Mouse (Mus musculus): ENCODE measurements around the gene H2-DMb2. TPM values are rescaled to one million over a fixed set of nuclear protein-coding genes. Genes with fewer than 3 reads are reported as not detected.
A peak's percentile ranks its signal among the peaks of the same experiment; 100 is the strongest.

Gene H2-DMb2
- polyA plus RNA-seq, 1 experiment from 2014 or later, result 0.17 TPM

DNA sequence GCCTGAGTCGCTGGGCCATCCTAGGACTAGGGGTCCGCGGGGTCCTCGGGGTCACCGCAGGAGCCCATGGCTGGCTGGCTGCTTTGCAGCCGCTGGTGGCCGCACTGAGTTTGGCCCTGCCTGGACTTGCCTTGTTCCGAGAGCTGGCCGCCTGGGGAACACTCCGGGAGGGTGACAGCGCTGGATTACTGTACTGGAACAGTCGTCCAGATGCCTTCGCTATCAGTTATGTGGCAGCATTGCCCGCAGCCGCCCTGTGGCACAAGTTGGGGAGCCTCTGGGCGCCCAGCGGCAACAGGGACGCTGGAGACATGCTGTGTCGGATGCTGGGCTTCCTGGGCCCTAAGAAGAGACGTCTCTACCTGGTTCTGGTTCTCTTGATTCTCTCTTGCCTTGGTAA lies 44.9 kb downstream of the H2-DMb2 start:
- WGBS, result 3% methylated on average over 16 of the region's 20 CpGs
- H3K36me3 ChIP-seq, result no peaks in the 10 kb centered on the region
- H3K9ac ChIP-seq (replicated peaks), result peak overlapping the region; percentile 47
- peaks cover 18% of the 10 kb centered on the region for H3K4me1 ChIP-seq
- H3K27ac ChIP-seq (replicated peaks), result peak overlapping the region; percentile 23; the same call in 1 of the 2 replicates
- no peaks in the 10 kb centered on the region for H3K9me3 ChIP-seq (replicated peaks)
- peak overlapping the region; percentile 93 for H3K4me2 ChIP-seq
- peaks cover 88% of the 10 kb centered on the region for H3K27me3 ChIP-seq (replicated peaks)
- ATAC-seq (ENCODE audit: low FRiP score), result no peak
- H3K4me3 ChIP-seq (replicated peaks), result peak overlapping the region; percentile 52

DNA sequence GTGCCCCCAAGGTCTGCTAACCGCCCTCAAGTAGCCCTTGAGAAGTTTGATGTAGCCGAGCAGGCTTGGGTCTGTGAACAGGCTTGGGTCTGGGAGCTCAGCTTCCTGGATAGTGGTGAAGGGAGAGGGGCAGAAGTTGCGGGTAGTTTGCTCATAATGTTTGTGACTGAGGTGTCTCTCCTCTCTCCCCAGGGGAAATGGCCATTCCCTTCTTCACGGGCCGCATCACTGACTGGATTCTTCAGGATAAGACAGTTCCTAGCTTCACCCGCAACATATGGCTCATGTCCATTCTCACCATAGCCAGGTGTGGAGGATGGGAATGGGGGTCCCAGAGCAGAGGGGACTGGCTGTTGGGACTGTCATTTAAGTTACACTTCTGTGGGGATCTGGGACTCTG lies 45.9 kb downstream of the H2-DMb2 start:
- Histone ChIP-seq H3K27ac (replicated peaks) (no peak overlapping the region), H3K4me1 (peaks cover 18% of the 10 kb centered on the region), H3K4me3 (replicated peaks) (no peak overlapping the region), H3K9ac (replicated peaks) (no peak overlapping the region), H3K36me3 (no peaks in the 10 kb centered on the region), H3K27me3 (replicated peaks) (peaks cover 89% of the 10 kb centered on the region), H3K4me2 (no peak overlapping the region), H3K9me3 (replicated peaks) (no peaks in the 10 kb centered on the region)
- no peak for ATAC-seq (ENCODE audit: low FRiP score)
- 77% methylated on average over 6 of the region's 6 CpGs for WGBS

DNA sequence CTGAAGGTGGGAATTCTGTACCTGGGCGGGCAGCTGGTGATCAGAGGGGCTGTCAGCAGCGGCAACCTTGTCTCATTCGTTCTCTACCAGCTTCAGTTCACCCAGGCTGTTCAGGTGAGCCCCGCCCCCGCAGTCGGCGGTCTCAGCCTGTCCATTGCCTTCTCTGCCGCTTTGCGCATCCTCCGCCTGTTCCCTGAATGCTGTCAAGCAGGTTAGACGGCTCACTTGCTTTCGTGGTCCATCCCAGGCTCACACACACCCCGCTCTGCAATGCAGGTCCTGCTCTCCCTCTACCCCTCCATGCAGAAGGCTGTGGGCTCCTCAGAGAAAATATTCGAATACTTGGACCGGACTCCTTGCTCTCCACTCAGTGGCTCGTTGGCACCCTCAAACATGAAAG lies 49.7 kb downstream of the H2-DMb2 start:
- Histone ChIP-seq H3K9ac (replicated peaks) (no peak overlapping the region), H3K36me3 (no peaks in the 10 kb centered on the region), H3K4me1 (peaks cover 17% of the 10 kb centered on the region), H3K4me2 (no peak overlapping the region), H3K27ac (replicated peaks) (no peak overlapping the region), H3K4me3 (replicated peaks) (no peak overlapping the region), H3K27me3 (replicated peaks) (peaks cover 94% of the 10 kb centered on the region), H3K9me3 (replicated peaks) (no peaks in the 10 kb centered on the region)
- WGBS, result 26% methylated on average over 16 of the region's 16 CpGs
- ATAC-seq (ENCODE audit: low FRiP score), result no peak

DNA sequence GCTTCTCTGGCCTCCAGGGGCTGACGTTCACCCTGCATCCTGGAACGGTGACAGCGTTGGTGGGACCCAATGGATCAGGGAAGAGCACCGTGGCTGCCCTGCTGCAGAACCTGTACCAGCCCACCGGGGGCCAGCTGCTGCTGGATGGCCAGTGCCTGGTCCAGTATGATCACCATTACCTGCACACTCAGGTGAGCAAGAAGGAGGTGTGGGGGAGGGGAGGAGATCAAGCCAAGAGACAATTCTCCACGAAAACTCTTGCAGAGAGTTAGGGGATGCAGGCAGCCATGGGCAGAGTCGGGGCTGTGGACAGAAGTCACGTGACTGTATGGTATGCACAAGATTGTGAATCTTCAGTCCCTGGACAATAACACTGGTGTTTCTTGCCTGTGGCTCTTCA lies 50.4 kb downstream of the H2-DMb2 start:
- no peak for ATAC-seq (ENCODE audit: low FRiP score)
- no peak overlapping the region for H3K4me2 ChIP-seq
- peaks cover 18% of the 10 kb centered on the region for H3K4me1 ChIP-seq
- H3K36me3 ChIP-seq, result no peaks in the 10 kb centered on the region
- no peaks in the 10 kb centered on the region for H3K9me3 ChIP-seq (replicated peaks)
- peaks cover 95% of the 10 kb centered on the region for H3K27me3 ChIP-seq (replicated peaks)
- H3K27ac ChIP-seq (replicated peaks), result no peak overlapping the region
- no peak overlapping the region for H3K4me3 ChIP-seq (replicated peaks)
- 57% methylated on average over 8 of the region's 8 CpGs for WGBS
- no peak overlapping the region for H3K9ac ChIP-seq (replicated peaks)

DNA sequence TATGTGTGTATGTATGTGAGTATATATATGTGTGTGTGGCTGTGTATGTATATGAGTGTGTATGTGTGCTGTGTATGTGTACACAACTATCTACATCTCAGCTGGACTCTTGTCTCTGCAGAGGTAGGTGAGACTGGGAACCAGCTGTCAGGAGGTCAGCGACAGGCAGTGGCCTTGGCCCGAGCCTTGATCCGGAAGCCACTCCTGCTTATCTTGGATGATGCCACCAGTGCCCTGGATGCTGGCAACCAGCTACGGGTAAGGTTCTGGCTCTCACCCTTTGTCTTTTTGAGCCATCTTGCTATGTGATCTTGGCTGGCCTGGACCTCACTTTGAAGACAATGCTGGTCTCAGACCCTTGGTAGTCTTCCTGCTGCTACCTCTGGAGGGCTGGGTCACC lies 51.6 kb downstream of the H2-DMb2 start:
- H3K36me3 ChIP-seq, result no peaks in the 10 kb centered on the region
- H3K27ac ChIP-seq (replicated peaks), result no peak overlapping the region
- no peak overlapping the region for H3K4me3 ChIP-seq (replicated peaks)
- H3K4me1 ChIP-seq, result peaks cover 18% of the 10 kb centered on the region
- peaks cover 93% of the 10 kb centered on the region for H3K27me3 ChIP-seq (replicated peaks)
- H3K4me2 ChIP-seq, result no peak overlapping the region
- H3K9me3 ChIP-seq (replicated peaks), result no peaks in the 10 kb centered on the region
- no peak for ATAC-seq (ENCODE audit: low FRiP score)
- H3K9ac ChIP-seq (replicated peaks), result no peak overlapping the region
- 88% methylated on average over 4 of the region's 4 CpGs for WGBS

DNA sequence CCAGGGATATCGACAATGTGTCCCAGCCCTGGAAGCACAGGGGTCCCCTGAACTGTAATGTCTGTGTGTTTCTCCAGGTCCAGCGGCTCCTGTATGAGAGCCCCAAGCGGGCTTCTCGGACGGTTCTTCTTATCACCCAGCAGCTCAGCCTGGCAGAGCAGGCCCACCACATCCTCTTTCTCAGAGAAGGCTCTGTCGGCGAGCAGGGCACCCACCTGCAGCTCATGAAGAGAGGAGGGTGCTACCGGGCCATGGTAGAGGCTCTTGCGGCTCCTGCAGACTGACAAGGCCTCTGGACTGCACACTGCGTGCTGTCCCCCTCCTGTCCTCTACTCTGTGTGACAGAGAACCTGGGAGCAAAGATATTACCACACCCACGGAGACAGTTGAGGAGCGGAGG lies 53.4 kb downstream of the H2-DMb2 start:
- Histone ChIP-seq H3K36me3 (no peaks in the 10 kb centered on the region), H3K9me3 (replicated peaks) (no peaks in the 10 kb centered on the region), H3K4me1 (peaks cover 18% of the 10 kb centered on the region), H3K27ac (replicated peaks) (no peak overlapping the region), H3K4me2 (peak overlapping the region; percentile 85; the same call in 1 of the 2 replicates), H3K4me3 (replicated peaks) (0 out of 2 replicates have a peak overlapping the region, but pooled peaks have one; percentile 43), H3K27me3 (replicated peaks) (peaks cover 93% of the 10 kb centered on the region), H3K9ac (replicated peaks) (no peak overlapping the region)
- WGBS, result 29% methylated on average over 12 of the region's 12 CpGs
- ATAC-seq (ENCODE audit: low FRiP score), result no peak

DNA sequence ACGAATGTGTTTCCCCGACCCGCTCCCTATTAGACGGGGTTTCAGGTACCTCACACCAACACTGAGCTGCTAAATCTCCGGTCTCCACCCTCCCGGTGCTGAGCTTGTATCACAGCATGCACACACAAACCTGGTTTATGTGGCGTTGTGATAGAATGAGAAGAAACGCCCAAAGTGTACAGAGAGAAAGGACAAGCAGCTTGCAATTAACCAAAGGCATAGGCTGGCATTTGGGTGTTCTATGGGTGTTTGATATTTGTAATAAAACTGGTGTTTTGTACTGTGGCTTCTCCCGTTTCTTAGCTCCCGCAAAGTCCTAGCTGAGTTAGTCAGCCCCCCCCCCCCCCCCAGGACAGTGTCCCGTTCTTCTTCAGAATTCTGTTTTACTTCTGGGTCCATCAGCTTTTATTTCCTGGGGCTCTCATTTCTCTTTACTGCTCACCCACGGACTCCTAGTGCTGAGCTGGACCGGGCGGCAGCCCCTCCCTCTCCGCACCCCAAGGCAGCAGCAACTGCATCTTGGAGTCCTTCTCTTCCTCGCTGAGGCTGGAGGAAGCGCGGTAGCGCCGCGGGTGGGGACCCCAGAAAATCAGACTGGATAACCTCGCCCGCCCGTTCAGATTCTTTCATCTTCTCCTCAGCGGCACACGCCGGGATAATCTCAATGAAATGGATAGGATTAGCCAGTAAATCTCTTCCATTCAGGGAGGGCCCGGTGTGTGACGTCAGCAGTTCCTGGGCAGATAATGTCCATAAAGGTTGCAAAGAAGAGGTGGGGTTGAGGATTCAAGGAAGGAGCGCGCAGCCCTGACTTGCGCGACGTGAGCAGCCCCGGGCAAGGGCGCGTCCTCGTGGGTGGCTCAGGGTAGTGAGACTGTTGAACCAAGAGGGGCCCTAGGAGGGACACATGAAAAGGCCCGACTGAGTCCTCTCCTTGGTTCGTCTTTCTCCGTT lies 54.1 kb downstream of the H2-DMb2 start, which contains the start of gene Psmb8:
Gene Psmb8 (plus strand): TSS at position 781 of the 954 bp plus-strand sequence.
- Histone ChIP-seq H3K9ac (replicated peaks) (peak within 1 kb of the TSS; percentile 52), H3K9me3 (replicated peaks) (no peaks in the 10 kb centered on the region), H3K4me1 (peaks cover 18% of the 10 kb centered on the region), H3K36me3 (no peaks in the 10 kb centered on the region), H3K4me3 (replicated peaks) (peak within 1 kb of the TSS; percentile 43), H3K27me3 (replicated peaks) (peaks cover 86% of the 10 kb centered on the region), H3K27ac (replicated peaks) (no peak within 1 kb of the TSS), H3K4me2 (peak within 1 kb of the TSS; percentile 85)
- peak; percentile 89 for ATAC-seq (ENCODE audit: low FRiP score)
- 4% methylated on average over 41 of the region's 41 CpGs for WGBS

DNA sequence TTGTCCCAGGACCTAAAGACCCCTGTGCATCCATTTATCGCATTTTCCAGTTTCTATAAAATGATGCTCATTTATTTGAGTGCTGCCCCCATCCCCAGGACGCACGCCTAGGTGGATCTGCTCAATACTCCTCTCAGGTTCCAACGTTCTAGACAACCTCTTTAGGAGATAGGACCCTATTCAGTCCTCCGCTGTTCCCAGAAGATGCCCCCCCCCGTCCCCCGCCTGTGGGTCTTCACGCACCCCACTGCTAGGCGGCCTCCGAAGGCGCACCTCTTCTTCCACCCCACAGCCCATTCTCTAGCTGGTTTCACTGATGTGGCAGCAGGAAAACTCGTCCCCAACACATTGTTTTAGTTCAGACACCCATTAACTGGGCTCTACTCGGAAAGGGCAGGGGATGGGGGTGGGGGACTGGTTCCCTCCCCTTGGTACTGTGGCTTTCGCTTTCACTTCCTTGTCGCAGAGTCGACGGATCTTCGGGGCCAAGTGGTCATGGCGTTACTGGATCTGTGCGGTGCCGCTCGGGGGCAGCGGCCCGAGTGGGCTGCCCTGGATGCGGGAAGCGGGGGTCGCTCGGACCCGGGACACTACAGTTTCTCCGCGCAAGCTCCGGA lies 54.9 kb downstream of the H2-DMb2 start:
- H3K27me3 ChIP-seq (replicated peaks), result peaks cover 80% of the 10 kb centered on the region
- WGBS, result 2% methylated on average over 32 of the region's 32 CpGs
- no peaks in the 10 kb centered on the region for H3K9me3 ChIP-seq (replicated peaks)
- ATAC-seq (ENCODE audit: low FRiP score), result peak; percentile 43; the same call in 1 of the 2 replicates
- peak overlapping the region; percentile 85 for H3K4me2 ChIP-seq
- H3K4me3 ChIP-seq (replicated peaks), result peak overlapping the region; percentile 43
- peaks cover 18% of the 10 kb centered on the region for H3K4me1 ChIP-seq
- H3K36me3 ChIP-seq, result no peaks in the 10 kb centered on the region
- H3K27ac ChIP-seq (replicated peaks), result no peak overlapping the region
- H3K9ac ChIP-seq (replicated peaks), result peak overlapping the region; percentile 52

DNA sequence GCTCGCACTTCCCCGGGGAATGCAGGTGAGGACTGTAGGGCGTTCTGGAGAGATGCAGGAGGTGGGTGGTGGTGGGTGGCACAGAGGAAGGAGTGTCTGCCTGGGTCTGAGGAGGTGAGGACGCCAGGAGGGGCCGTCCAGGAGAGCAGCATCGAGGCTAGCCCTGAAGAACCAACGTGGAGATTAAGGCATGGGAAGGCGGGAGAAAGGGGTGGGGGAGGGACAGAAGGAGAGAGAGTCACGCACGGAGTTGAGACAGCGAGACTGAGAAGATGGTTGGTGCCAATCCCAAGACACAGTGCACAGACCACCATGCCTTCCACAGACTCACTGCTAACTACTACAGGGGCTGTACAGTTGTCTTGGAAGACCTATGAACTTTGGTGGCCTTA lies 55.4 kb downstream of the H2-DMb2 start:
- Histone ChIP-seq H3K9me3 (replicated peaks) (no peaks in the 10 kb centered on the region), H3K27ac (replicated peaks) (no peak overlapping the region), H3K4me1 (peaks cover 18% of the 10 kb centered on the region), H3K4me2 (peak overlapping the region; percentile 85), H3K4me3 (replicated peaks) (peak overlapping the region; percentile 43), H3K27me3 (replicated peaks) (peaks cover 82% of the 10 kb centered on the region), H3K36me3 (no peaks in the 10 kb centered on the region), H3K9ac (replicated peaks) (no peak overlapping the region)
- no peak for ATAC-seq (ENCODE audit: low FRiP score)
- WGBS, result 10% methylated on average over 11 of the region's 11 CpGs

DNA sequence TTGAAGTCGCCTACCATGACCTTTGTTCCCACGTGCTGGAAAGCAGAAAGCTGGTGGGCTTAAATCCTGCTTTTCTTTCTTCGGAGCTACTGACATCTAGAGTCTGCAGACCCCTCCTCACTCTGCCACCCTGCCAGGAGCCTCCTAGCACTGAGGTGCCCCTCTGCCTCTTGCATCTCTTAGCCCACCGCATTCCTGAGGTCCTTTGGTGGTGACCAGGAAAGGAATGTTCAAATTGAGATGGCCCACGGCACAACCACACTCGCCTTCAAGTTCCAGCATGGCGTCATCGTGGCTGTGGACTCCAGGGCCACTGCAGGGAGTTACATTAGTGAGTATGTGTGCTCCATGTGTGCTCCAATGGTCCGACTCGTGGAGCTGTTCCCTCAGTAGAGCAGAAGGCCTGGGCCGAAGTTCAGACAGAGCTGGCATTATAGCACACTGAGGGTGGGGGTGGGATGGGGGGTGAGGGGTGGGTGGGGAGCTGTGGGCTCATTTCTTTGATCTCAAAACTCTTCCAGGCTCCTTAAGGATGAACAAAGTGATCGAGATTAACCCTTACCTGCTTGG lies 56.0 kb downstream of the H2-DMb2 start:
- H3K4me3 ChIP-seq (replicated peaks), result no peak overlapping the region
- ATAC-seq (ENCODE audit: low FRiP score), result no peak
- no peaks in the 10 kb centered on the region for H3K9me3 ChIP-seq (replicated peaks)
- no peak overlapping the region for H3K27ac ChIP-seq (replicated peaks)
- H3K4me1 ChIP-seq, result peaks cover 18% of the 10 kb centered on the region
- no peaks in the 10 kb centered on the region for H3K36me3 ChIP-seq
- H3K4me2 ChIP-seq, result no peak overlapping the region
- WGBS, result 67% methylated on average over 12 of the region's 12 CpGs
- no peak overlapping the region for H3K9ac ChIP-seq (replicated peaks)
- peaks cover 80% of the 10 kb centered on the region for H3K27me3 ChIP-seq (replicated peaks)

DNA sequence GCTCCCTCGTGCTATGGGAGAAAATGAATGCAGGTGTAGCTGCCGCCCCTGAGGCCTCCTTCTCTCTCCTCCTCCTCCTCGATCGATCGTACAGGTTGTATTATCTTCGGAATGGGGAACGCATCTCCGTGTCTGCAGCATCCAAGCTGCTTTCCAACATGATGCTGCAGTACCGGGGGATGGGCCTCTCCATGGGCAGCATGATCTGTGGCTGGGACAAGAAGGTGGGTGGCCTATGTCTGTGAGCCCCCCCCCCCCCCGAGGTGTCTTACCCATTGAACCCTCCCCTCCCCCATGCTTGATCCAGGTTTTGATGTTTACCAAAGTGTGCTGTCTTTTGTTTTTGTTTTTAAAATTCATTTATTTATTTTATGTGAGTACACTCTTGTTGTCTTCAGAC lies 56.9 kb downstream of the H2-DMb2 start:
- Histone ChIP-seq H3K9ac (replicated peaks) (no peak overlapping the region), H3K36me3 (no peaks in the 10 kb centered on the region), H3K4me2 (no peak overlapping the region), H3K4me3 (replicated peaks) (no peak overlapping the region), H3K9me3 (replicated peaks) (no peaks in the 10 kb centered on the region), H3K4me1 (peaks cover 25% of the 10 kb centered on the region), H3K27ac (replicated peaks) (no peak overlapping the region), H3K27me3 (replicated peaks) (peaks cover 75% of the 10 kb centered on the region)
- 86% methylated on average over 10 of the region's 10 CpGs for WGBS
- ATAC-seq (ENCODE audit: low FRiP score), result no peak
